Mouse (Mus musculus): ENCODE data around the gene P2ry2.

Gene P2ry2

GRCm38 (mm10) chr7:101026836-101027235, 14.2 kb upstream of the P2ry2 start:
- no peak for DNase-seq (ENCODE audit: low spot score)

DNA sequence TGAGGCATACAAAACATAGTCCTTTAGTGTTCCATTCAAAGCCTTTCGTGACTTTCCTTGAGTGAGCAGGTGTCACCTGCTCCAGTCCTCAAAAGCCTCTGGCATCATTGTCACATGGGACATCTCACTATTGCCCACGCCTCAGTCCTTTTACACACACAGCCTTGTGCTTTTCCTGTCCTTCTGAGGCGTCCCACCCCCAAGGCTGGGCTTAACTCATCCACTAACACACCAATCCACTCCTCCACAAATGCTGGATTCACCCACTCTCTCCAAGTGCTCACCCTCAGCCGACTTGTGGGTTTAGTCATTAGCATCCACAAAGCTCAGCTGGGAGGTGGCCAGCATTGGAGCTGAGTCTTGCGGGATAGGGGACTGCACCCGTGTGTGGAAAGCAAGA, 4.8 kb upstream of the P2ry2 start:
- no peak for DNase-seq (ENCODE audit: low spot score)

GRCm38 (mm10) chr7:101017021-101017461, 4.4 kb upstream of the P2ry2 start:
- no peak for DNase-seq (ENCODE audit: low spot score)

GRCm38 (mm10) chr7:101014985-101015384, 2.3 kb upstream of the P2ry2 start:
- no peak for DNase-seq (ENCODE audit: low spot score)

GRCm38 (mm10) chr7:101014041-101014440, 1.4 kb upstream of the P2ry2 start:
- DNase-seq (ENCODE audit: low spot score): no peak

GRCm38 (mm10) chr7:101011681-101012367, 842 bp downstream of the P2ry2 start:
- no peak for DNase-seq (ENCODE audit: low spot score)

DNA sequence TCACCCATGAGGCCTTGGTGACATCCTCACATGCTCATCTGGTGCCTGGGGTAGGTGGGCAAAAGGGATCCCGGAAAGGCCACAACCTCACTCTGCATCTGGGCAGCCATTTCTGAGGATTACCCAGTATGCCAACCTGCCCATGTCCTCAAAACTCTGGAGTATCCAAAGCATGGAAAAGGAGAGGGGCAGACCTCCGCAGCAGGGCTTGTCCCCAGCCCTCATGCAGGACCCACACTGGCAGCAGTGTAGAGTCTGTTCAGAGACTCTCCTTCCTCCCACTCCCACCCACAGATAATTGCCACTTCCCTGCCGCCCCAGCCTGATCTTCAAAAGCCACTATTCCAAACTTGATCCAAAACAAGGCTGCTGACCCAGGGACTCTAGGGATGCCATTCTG, 1.9 kb downstream of the P2ry2 start:
- DNase-seq (ENCODE audit: low spot score): no peak

- no peak for DNase-seq (ENCODE audit: low spot score)
Measured at GRCm38 (mm10) chr7:101006201-101006600, 6.5 kb downstream of the P2ry2 start.

- DNase-seq (ENCODE audit: low spot score): no peak
Measured at GRCm38 (mm10) chr7:101005119-101005518, 7.5 kb downstream of the P2ry2 start.

- DNase-seq (ENCODE audit: low spot score): no peak
Measured at GRCm38 (mm10) chr7:101003442-101004326, 9.0 kb downstream of the P2ry2 start.

DNA sequence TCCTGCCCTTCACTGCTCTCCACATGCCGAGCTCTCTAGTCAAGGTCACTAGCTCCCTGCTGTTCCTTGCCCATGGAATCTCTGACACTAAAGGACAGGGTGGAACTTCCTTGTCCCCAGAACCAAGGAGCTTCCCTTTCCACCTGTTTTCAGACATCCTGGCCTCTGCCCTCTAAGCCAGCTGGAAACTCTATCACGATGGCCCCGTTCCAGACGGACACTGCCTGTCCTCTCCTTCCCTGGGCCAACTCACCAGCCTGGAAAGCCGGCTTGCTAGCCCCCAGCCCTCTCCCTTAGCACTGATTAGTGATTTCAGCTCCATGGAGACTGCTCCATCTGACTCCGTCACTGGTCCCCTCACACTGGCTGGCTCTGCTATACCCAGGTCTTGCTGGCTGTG, 10.4 kb downstream of the P2ry2 start:
- no peak for DNase-seq (ENCODE audit: low spot score)

DNA sequence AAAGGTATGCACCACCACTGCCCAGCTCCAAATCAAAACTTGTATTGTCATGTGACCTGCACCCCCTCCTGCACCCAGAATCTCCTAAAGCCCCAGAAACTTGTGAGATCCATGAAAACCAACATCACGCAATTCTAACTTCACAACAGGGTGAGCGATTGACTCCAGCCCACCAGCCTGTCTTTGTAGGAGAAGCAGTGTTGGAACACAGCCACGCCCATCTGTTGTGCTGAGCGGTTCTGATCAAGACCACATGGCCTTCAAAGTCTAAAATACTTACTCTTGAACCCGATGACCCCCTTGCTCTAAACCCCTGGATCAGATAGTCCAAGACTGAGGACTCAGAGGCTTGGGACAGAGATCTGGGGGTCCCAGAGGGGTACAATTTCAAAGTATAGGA, 13.0 kb downstream of the P2ry2 start:
- DNase-seq (ENCODE audit: low spot score): no peak

DNA sequence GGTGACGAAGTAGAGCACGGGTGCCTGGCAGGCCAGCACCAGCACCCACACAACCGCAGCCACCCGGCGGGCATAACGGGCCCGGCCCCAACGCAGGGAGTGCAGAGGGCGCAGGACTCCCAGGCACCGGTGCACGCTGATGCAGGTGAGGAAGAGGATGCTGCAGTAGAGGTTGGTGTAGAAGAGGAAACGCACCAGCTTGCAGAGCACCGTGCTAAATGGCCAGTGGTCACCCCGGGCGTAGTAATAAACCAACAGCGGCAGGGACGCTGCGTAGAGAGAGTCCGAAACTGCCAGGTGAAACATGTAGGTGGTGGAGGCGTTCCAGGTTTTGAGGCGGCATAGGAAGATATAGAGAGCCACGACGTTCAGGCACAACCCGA, 14.1 kb downstream of the P2ry2 start:
- DNase-seq (ENCODE audit: low spot score): no peak

DNA sequence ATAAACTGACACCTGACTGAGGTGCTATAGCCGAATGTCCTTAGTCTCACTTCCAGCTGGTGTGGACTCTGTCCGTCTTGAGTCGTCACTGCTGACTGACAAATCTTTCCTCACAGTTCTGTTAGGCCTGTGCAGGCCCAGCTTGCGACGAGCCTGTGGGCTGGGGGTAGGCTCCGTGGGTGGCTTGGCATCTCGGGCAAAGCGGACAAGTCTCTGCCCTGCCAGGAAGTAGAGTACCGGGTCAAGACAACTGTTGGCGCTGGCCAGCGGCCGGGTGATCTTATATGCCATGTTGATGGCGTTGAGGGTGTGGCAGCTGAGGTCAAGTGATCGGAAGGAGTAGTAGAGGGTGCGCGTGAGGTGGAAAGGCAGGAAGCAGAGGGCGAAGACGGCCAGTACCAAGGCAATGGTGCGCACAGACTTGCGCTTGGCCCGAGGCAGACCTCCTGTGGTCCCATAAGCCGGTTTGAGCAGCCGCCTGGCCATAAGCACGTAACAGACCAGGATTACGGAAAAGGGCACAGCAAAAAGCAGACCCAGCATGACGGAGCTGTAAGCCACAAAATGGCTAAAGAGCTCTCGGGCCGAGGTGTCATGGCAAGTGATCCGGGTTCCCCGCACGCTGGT, 14.6 kb downstream of the P2ry2 start:
- DNase-seq (ENCODE audit: low spot score): no peak

- no peak for DNase-seq (ENCODE audit: low spot score)
Measured at GRCm38 (mm10) chr7:100997215-100997614, 15.5 kb downstream of the P2ry2 start.

GRCm38 (mm10) chr7:100995951-100996350, 16.7 kb downstream of the P2ry2 start:
- DNase-seq (ENCODE audit: low spot score): no peak

DNA sequence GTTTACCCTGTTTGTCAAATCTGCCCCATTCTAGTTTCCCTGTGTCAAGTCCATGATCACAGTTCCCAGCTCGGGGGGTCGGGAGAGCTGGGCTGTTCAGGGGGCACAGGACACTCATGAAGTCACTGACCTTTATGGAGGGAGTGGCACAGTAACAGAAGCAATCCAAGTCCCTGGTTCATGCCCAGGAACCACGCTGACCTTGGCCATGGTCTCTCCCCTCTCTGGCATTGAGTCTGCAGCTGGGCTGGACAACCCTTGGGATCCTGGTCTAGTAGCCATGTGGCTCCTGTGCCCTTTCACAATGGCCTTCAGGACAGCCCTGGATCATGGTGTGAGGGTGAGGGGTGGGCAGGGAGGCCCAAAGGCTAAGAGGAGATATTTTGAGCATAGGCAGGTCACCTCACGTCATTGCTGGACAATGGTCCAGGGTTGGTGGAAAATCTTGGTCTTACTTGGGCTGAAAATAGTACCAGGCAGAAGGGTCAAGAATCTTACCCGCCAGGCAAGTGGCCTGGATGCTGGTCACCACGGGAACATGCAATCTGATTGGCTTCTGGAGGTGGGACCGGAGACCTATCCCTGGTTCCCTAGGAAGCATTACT, 17.3 kb downstream of the P2ry2 start:
- no peak for DNase-seq (ENCODE audit: low spot score)

- DNase-seq (ENCODE audit: low spot score): no peak
Measured at GRCm38 (mm10) chr7:100993166-100993565, 19.5 kb downstream of the P2ry2 start.

GRCm38 (mm10) chr7:100991972-100992371, 20.7 kb downstream of the P2ry2 start:
- DNase-seq (ENCODE audit: low spot score): no peak

GRCm38 (mm10) chr7:100990636-100991311, 21.9 kb downstream of the P2ry2 start:
- no peak for DNase-seq (ENCODE audit: low spot score)

DNA sequence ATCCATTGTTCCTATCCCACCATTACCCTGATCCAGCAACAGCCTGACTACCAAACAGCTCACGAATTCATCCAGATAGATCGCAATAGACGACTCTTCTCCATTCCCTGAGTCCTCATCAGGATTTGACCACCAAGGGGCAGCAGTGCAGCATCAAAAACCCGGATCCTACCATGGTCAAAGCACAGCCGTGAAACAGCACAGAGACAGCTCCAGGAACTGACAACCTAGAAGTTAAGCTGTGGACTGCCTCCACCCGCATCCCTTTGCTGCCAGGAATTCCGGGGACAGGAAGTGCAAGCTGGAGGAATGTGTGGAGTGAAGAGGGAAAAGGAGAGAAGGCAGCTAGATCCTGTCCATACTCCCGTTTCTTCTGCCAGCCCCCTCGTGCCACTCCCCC, 24.6 kb downstream of the P2ry2 start:
- no peak for DNase-seq (ENCODE audit: low spot score)

All from urinary bladder, postnatal 10 days (tissue).